11 mouse cellular contexts compared by ENCODE assay signal in the genomic region with DNA sequence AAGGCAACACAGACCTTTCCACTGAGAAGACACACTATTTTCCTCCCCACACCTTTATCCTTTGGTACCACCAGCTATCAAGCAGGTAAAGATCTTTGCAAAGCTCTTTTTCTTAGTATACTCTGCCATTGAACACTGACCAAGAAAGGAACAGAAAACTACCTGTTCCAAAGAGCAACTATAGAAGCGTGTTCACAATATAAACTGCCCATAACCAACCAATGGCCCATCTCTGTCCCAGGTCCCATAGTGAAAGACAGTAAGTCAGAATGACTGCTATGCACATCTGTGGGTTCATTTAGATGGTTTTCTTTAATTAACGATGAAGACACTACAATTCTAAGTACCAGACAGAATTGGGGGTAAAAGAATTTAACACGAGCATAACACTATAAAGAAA. TPM values are rescaled to one million over a fixed set of nuclear protein-coding genes. Genes with fewer than 3 reads are reported as not detected.
DNase-seq lines count a peak whose midpoint lies in the region; ATAC-seq and TF ChIP-seq lines count a peak whose summit lies in the region.
"Had no signal": no experiment of that assay in that cellular context is flagged by ENCODE, and none has a peak within 500 bp of the region (broad histone marks: within the 10 kb centered on the region; RNA-seq: fewer than 3 reads in every experiment).

A gene (plus strand): TSS at position 301 of the 400 bp plus-strand sequence.

- no peak within 1 kb of the TSS for H3K4me3 ChIP-seq in kidney, postnatal 0 days (replicated peaks; ENCODE audit: low read depth, low read length)
- H3K4me3 ChIP-seq in embryonic facial prominence, embryonic 15.5 days (replicated peaks) = no peak within 1 kb of the TSS
- no peak within 1 kb of the TSS for H3K4me3 ChIP-seq in hindbrain, embryonic 13.5 days
- no peak within 1 kb of the TSS for H3K4me3 ChIP-seq in midbrain, embryonic 16.5 days (ENCODE audit: low read depth, low read length)
- H3K4me3 ChIP-seq: myocyte had no signal

- no peak for ATAC-seq in kidney, postnatal 0 days (replicated peaks; ENCODE audit: low FRiP score, low read depth)
- ATAC-seq in embryonic facial prominence, embryonic 15.5 days (ENCODE audit: insufficient number of reproducible peaks, low FRiP score, low TSS enrichment, low read depth) = no peak
- no peak for ATAC-seq in hindbrain, embryonic 13.5 days (ENCODE audit: low FRiP score)
- no peak for ATAC-seq in midbrain, embryonic 16.5 days

- no peak for DNase-seq in kidney, postnatal 0 days (ENCODE audit: low spot score)
- no peak for DNase-seq in kidney, adult 11 months
- DNase-seq in adrenal gland, adult (ENCODE audit: inconsistent age in 2 of 2, low spot score in 1 of 2) = no peak
- DNase-seq in cerebellum, adult 11 months = no peak
- DNase-seq: heart, adult 18-20 months; thymus, postnatal 25 days had no signal

- no peak within 1 kb of the TSS for H3K27ac ChIP-seq in kidney, postnatal 0 days
- H3K27ac ChIP-seq in embryonic facial prominence, embryonic 15.5 days (replicated peaks) = no peak within 1 kb of the TSS
- no peak within 1 kb of the TSS for H3K27ac ChIP-seq in hindbrain, embryonic 13.5 days
- H3K27ac ChIP-seq in midbrain, embryonic 16.5 days (ENCODE audit: low read length) = no peak within 1 kb of the TSS
- H3K27ac ChIP-seq: liver, embryonic 14.5 days had no signal

- H3K4me1 ChIP-seq in kidney, postnatal 0 days (replicated peaks; ENCODE audit: insufficient read depth, low read length) = no peaks in the 10 kb centered on the region
- H3K4me1 ChIP-seq in embryonic facial prominence, embryonic 15.5 days = no peaks in the 10 kb centered on the region
- H3K4me1 ChIP-seq in hindbrain, embryonic 13.5 days (replicated peaks) = 0 out of 2 replicates have a peak, but pooled peaks cover 2% of the 10 kb centered on the region
- H3K4me1 ChIP-seq in midbrain, embryonic 16.5 days (ENCODE audit: control insufficient read depth, insufficient read depth, low read length) = no peaks in the 10 kb centered on the region

- TF ChIP-seq CTCF in kidney, postnatal 0 days (IDR thresholded peaks at IDR 0.05; ENCODE audit: low read depth) = no peak

- H3K9me3 ChIP-seq in kidney, postnatal 0 days (replicated peaks; ENCODE audit: low read length) = no peaks in the 10 kb centered on the region
- H3K9me3 ChIP-seq in embryonic facial prominence, embryonic 15.5 days (replicated peaks) = no peaks in the 10 kb centered on the region
- H3K9me3 ChIP-seq in hindbrain, embryonic 13.5 days = no peaks in the 10 kb centered on the region
- no peaks in the 10 kb centered on the region for H3K9me3 ChIP-seq in midbrain, embryonic 16.5 days (replicated peaks; ENCODE audit: control insufficient read depth, low read length, poor library complexity, severe bottlenecking)

- WGBS in kidney, postnatal 0 days = 96% methylated on average over 3 of the region's 3 CpGs
- WGBS in embryonic facial prominence, embryonic 15.5 days = 90% methylated on average over 3 of the region's 3 CpGs
- 97% methylated on average over 3 of the region's 3 CpGs for WGBS in hindbrain, embryonic 13.5 days
- WGBS in midbrain, embryonic 16.5 days = 97% methylated on average over 3 of the region's 3 CpGs

- no peaks in the 10 kb centered on the region for H3K27me3 ChIP-seq in kidney, postnatal 0 days (ENCODE audit: insufficient read depth, low read length)
- H3K27me3 ChIP-seq in embryonic facial prominence, embryonic 15.5 days = no peaks in the 10 kb centered on the region
- H3K27me3 ChIP-seq in hindbrain, embryonic 13.5 days = no peaks in the 10 kb centered on the region
- H3K27me3 ChIP-seq in midbrain, embryonic 16.5 days (ENCODE audit: control insufficient read depth, insufficient read depth, low read depth, low read length) = no peaks in the 10 kb centered on the region

- peaks cover 4% of the 10 kb centered on the region; the same call in 1 of the 2 replicates for H3K36me3 ChIP-seq in kidney, postnatal 0 days (ENCODE audit: insufficient read depth, low read length)
- H3K36me3 ChIP-seq in embryonic facial prominence, embryonic 15.5 days = peaks cover 28% of the 10 kb centered on the region; the same call in 1 of the 2 replicates
- H3K36me3 ChIP-seq in hindbrain, embryonic 13.5 days = peaks cover 14% of the 10 kb centered on the region
- peaks cover 10% of the 10 kb centered on the region; the same call in 1 of the 2 replicates for H3K36me3 ChIP-seq in midbrain, embryonic 16.5 days (ENCODE audit: control insufficient read depth, insufficient read depth, low read length)

- no peak within 1 kb of the TSS for H3K4me2 ChIP-seq in kidney, postnatal 0 days (ENCODE audit: low read length)
- no peak within 1 kb of the TSS for H3K4me2 ChIP-seq in embryonic facial prominence, embryonic 15.5 days (replicated peaks)
- no peak within 1 kb of the TSS for H3K4me2 ChIP-seq in hindbrain, embryonic 13.5 days
- no peak within 1 kb of the TSS for H3K4me2 ChIP-seq in midbrain, embryonic 16.5 days (ENCODE audit: low read length)

- no peak within 1 kb of the TSS for H3K9ac ChIP-seq in kidney, postnatal 0 days (ENCODE audit: low read depth, low read length)
- H3K9ac ChIP-seq in embryonic facial prominence, embryonic 15.5 days = no peak within 1 kb of the TSS
- no peak within 1 kb of the TSS for H3K9ac ChIP-seq in hindbrain, embryonic 13.5 days
- no peak within 1 kb of the TSS for H3K9ac ChIP-seq in midbrain, embryonic 16.5 days (ENCODE audit: low read depth, low read length)
- H3K9ac ChIP-seq: liver, embryonic 14.5 days had no signal

RNA-seq across cellular contexts. Expression of the gene that starts here (rescaled TPM):
- polyA plus RNA-seq in kidney, postnatal 0 days (2015; fragmentation: Nextera tagmentation; extraction: Ambion mirVana) = 10.8 and 11.1 TPM in 2 replicates
- 34.4 and 38.8 TPM in 2 replicates for polyA plus RNA-seq in embryonic facial prominence, embryonic 15.5 days (2015; fragmentation: Nextera tagmentation; extraction: Ambion mirVana)
- polyA plus RNA-seq in hindbrain, embryonic 13.5 days (2015; fragmentation: Nextera tagmentation; extraction: Ambion mirVana) = 23.5 and 25.6 TPM in 2 replicates
- 24.8 and 26.0 TPM in 2 replicates for polyA plus RNA-seq in midbrain, embryonic 16.5 days (2015; fragmentation: Nextera tagmentation; extraction: Ambion mirVana)
